In genomic region chr4:43957846-43958461, GRCm38 (mm10) we compare ENCODE assay signal across 8 mouse cellular contexts. TPM values are rescaled to one million over a fixed set of nuclear protein-coding genes. Genes with fewer than 3 reads are reported as not detected.
A peak's percentile ranks its signal among the peaks of the same experiment; 100 is the strongest.
DNase-seq lines count a peak whose midpoint lies in the region; ATAC-seq lines count a peak whose summit lies in the region.

No protein-coding gene starts in this region.

- under 1% methylated on average over 26 of the region's 26 CpGs for WGBS in intestine, embryonic 14.5 days

- intact Hi-C loops in left cerebral cortex, postnatal 4 days (cut with DNase I): loop anchor here (2.0 kb wide), 1 partner anchor 25 kb away; the partner anchor contains the start of gene Ccin
- intact Hi-C loops in left cerebral cortex, postnatal 14 days (cut with DNase I): no loop called here

- ATAC-seq in activated CD4-positive, CD25-positive, alpha-beta regulatory T cell, adult 4 months: peak; percentile 16
- ATAC-seq in intestine, embryonic 14.5 days (replicated peaks; ENCODE audit: low FRiP score, low TSS enrichment, low read depth): peak; percentile 79
- ATAC-seq in monocyte, adult 5-6 weeks (replicated peaks; ENCODE audit: insufficient number of reproducible peaks, low FRiP score, low TSS enrichment, poor library complexity, severe bottlenecking): no peak

- peak overlapping the region; percentile 84 for H3K4me2 ChIP-seq in intestine, embryonic 14.5 days (ENCODE audit: low read length)

- H3K27ac ChIP-seq in intestine, embryonic 14.5 days (ENCODE audit: low read depth): peak overlapping the region; percentile 94

- no peaks in the 10 kb centered on the region for H3K36me3 ChIP-seq in intestine, embryonic 14.5 days (ENCODE audit: control insufficient read depth, insufficient read depth, low read length)

- H3K4me1 ChIP-seq in intestine, embryonic 14.5 days (replicated peaks; ENCODE audit: control insufficient read depth, insufficient read depth, low read length): peaks cover 16% of the 10 kb centered on the region

- no peaks in the 10 kb centered on the region for H3K9me3 ChIP-seq in intestine, embryonic 14.5 days (ENCODE audit: control insufficient read depth, low read length)

- H3K9ac ChIP-seq in intestine, embryonic 14.5 days (ENCODE audit: low read length): peak overlapping the region; percentile 65

- peak overlapping the region; percentile 75 for H3K4me3 ChIP-seq in intestine, embryonic 14.5 days (ENCODE audit: low read depth, low read length)

- no peaks in the 10 kb centered on the region; the same call in 1 of the 2 replicates for H3K27me3 ChIP-seq in intestine, embryonic 14.5 days (replicated peaks; ENCODE audit: control insufficient read depth, insufficient read depth, low read length)

- peak; percentile 78 for DNase-seq in left cerebral cortex, postnatal 4 days
- DNase-seq in left cerebral cortex, postnatal 14 days (ENCODE audit: low spot score in 2 of 2): no peak
- DNase-seq in gastrocnemius, postnatal 10 days: peak; percentile 74
- DNase-seq in intestine, embryonic 14.5 days (ENCODE audit: low spot score): peak; percentile 90
- DNase-seq in lung, postnatal 14 days: peak; percentile 68
- DNase-seq in right cerebral cortex, postnatal 4 days: peak; percentile 84

RNA-seq across cellular contexts. Expression of gene Glipr2, which starts 0.8 kb away (rescaled TPM):
- 10 to 100 TPM; 11.1 to 14.9 TPM for total RNA-seq in left cerebral cortex, postnatal 4 days (2021)
- total RNA-seq in left cerebral cortex, postnatal 14 days (2021): 1 to 10 TPM; 1.7 to 2.0 TPM
- 100 to 1,000 TPM; 215 to 250 TPM for polyA plus RNA-seq in activated CD4-positive, CD25-positive, alpha-beta regulatory T cell, adult 4 months (2017; shearing (Covaris generic))
- 10 to 100 TPM; 13.1 to 18.0 TPM for total RNA-seq in gastrocnemius, postnatal 10 days (2021)
- polyA plus RNA-seq in intestine, embryonic 14.5 days (2014; fragmentation: Nextera tagmentation; extraction: Ambion mirVana): 102 and 126 TPM in 2 replicates
- total RNA-seq in monocyte, adult 5-6 weeks (2017): 116 to 119 TPM (median 118 TPM) in 3 replicates

RNA-seq across cellular contexts. Expression of gene Ccin, which starts 25.3 kb away (rescaled TPM):
- total RNA-seq in left cerebral cortex, postnatal 4 days (2021): under 1 TPM in 1 of 2 experiments, not detected in 1; 0.26 TPM
- total RNA-seq in left cerebral cortex, postnatal 14 days (2021): not detected
- polyA plus RNA-seq in activated CD4-positive, CD25-positive, alpha-beta regulatory T cell, adult 4 months (2017; shearing (Covaris generic)): under 1 TPM in 1 of 2 experiments, not detected in 1; 0.24 TPM
- under 1 TPM in 1 of 2 experiments, not detected in 1; 0.14 TPM for total RNA-seq in gastrocnemius, postnatal 10 days (2021)
- 0.15 TPM in 1 of 2 replicates, not detected in the other for polyA plus RNA-seq in intestine, embryonic 14.5 days (2014; fragmentation: Nextera tagmentation; extraction: Ambion mirVana)
- 0.39 TPM in 1 of 3 replicates, not detected in the others for total RNA-seq in monocyte, adult 5-6 weeks (2017)

RNA-seq across cellular contexts. Expression of gene Clta, which starts 46.3 kb away (rescaled TPM):
- 100 to 1,000 TPM; 333 to 337 TPM for total RNA-seq in left cerebral cortex, postnatal 4 days (2021)
- 100 to 1,000 TPM; 300 to 308 TPM for total RNA-seq in left cerebral cortex, postnatal 14 days (2021)
- 100 to 1,000 TPM; 109 to 116 TPM for polyA plus RNA-seq in activated CD4-positive, CD25-positive, alpha-beta regulatory T cell, adult 4 months (2017; shearing (Covaris generic))
- total RNA-seq in gastrocnemius, postnatal 10 days (2021): 100 to 1,000 TPM in 1 of 2 experiments, 10 to 100 TPM in 1; 94.7 to 106 TPM
- polyA plus RNA-seq in intestine, embryonic 14.5 days (2014; fragmentation: Nextera tagmentation; extraction: Ambion mirVana): 233 and 240 TPM in 2 replicates
- 320 to 466 TPM (median 446 TPM) in 3 replicates for total RNA-seq in monocyte, adult 5-6 weeks (2017)

Comparison
In these comparisons a context has a peak if more than half of its experiments do, and no peak if none do; other contexts are left out.
1. DNase-seq: peak in left cerebral cortex, postnatal 4 days (single experiment), gastrocnemius, postnatal 10 days (single experiment), intestine, embryonic 14.5 days (single experiment), lung, postnatal 14 days (single experiment) and right cerebral cortex, postnatal 4 days (single experiment); none in left cerebral cortex, postnatal 14 days (0 of 2).
2. RNA of gene Glipr2, which starts 0.8 kb away (total RNA-seq): 116 to 119 TPM in monocyte, adult 5-6 weeks, 13.1 to 18.0 TPM in gastrocnemius, postnatal 10 days and 11.1 to 14.9 TPM in left cerebral cortex, postnatal 4 days; 1.7 to 2.0 TPM in left cerebral cortex, postnatal 14 days; every median in the first group is over 4 times any median in the second.